Mouse (Mus musculus) adrenal gland, adult 10 weeks (tissue): ENCODE results near the gene Prr9. TPM values are rescaled to one million over a fixed set of nuclear protein-coding genes. Genes with fewer than 3 reads are reported as not detected.

ENCODE experiments used
- polyA plus RNA-seq: library from polyadenylated mRNA; stranded (reverse); fragments of 350-450 nt; fragmentation: Illumina TruSeq; extraction: RNeasy Lipid Tissue Mini Kit (QIAGEN cat#74804); gene quantifications from one replicate; pipeline ENCODE4 v1.2.3, GENCODE M21; 2014; ENCODE audit warnings: low read depth, low replicate concordance

Gene Prr9
- not detected for polyA plus RNA-seq

GRCm38 (mm10) chr3:92123847-92124246 is at the start of gene Prr9:
Gene Prr9, minus strand, starts transcription at chr3:92123947.

GRCm38 (mm10) chr3:92142644-92143043 is 18.9 kb upstream of the Prr9 start, which contains the start of gene Lelp1:
Gene Lelp1, minus strand, starts transcription at chr3:92142744.

DNA sequence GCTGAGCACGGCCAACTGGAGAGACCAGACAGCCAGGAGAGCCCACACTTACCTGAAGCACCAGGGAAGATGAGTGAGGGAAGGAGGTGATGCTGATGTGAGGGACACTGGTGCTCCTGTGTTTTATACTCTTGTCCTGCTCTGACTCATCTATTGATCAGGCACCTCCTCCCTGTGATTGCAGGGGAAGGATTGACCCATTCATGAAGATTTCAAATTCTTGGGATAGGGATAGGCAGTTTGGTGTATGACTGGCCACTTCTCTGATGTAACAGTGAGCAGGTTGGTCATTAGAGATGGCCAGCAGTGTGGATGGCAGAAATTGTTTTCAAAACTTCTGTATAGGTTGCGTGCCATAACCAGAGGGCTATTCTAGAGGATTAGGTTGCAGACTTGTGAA is 40.7 kb downstream of the Prr9 start, which contains the start of gene Lor:
TSS of gene Lor (minus strand) at position 101 of the 400 bp plus-strand sequence.

Other genes starting within 250 kb of the Prr9 start
- not detected for gene Pglyrp3, start 109.4 kb downstream of the Prr9 start, polyA plus RNA-seq
- gene Lor, start 40.8 kb downstream of the Prr9 start, polyA plus RNA-seq = not detected
- not detected for gene Lelp1, start 18.8 kb upstream of the Prr9 start, polyA plus RNA-seq
- not detected for gene Sprr2a1, start 91.9 kb upstream of the Prr9 start, polyA plus RNA-seq
- 0.41 TPM for gene Sprr2a2, start 92.0 kb upstream of the Prr9 start, polyA plus RNA-seq
- gene Sprr2a3, start 161.5 kb upstream of the Prr9 start, polyA plus RNA-seq = not detected
- not detected for gene Sprr2b, start 192.7 kb upstream of the Prr9 start, polyA plus RNA-seq
- not detected for gene Sprr2d, start 215.2 kb upstream of the Prr9 start, polyA plus RNA-seq
- not detected for gene Sprr2e, start 228.2 kb upstream of the Prr9 start, polyA plus RNA-seq
- not detected for gene Sprr2f, start 241.2 kb upstream of the Prr9 start, polyA plus RNA-seq